Mouse (Mus musculus): Measurements from ENCODE around the gene Bcl2l10. TPM values are rescaled to one million over a fixed set of nuclear protein-coding genes. Genes with fewer than 3 reads are reported as not detected.
"Not testable (repeated sequence)": the region's sequence is repeated elsewhere in the genome, so short reads cannot be mapped to it uniquely, and the experiment has no call there.

Gene Bcl2l10
- total and polyA plus RNA-seq, 2 experiments: not detected

DNA sequence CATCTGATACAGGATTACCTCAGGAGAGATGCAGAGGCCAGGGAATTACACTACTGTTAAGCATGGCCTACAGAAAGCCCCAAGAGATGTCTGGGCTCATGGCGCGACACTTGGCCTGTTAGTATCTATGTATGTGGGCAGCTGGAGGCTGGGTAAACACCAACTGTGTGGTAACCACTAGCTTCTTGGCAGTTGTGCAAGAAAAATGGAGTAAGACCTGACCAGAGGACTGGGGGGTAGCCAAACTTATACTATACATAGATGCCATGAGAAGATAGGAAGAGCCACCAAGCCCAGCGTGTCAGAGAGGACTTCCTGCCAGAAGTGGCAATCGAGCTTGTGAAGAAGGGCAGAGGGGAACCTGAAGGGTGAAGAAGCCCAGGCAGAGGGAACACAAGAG lies 14.6 kb downstream of the Bcl2l10 start:
- WGBS: 77% methylated on average over 4 of the region's 4 CpGs
- no peak overlapping the region for H3K4me3 ChIP-seq (ENCODE audit: insufficient read depth, low read depth, low read length)
- no peak overlapping the region for H3K27ac ChIP-seq (replicated peaks; ENCODE audit: insufficient read depth, low read depth, low read length)
- no peak overlapping the region for H3K9ac ChIP-seq (ENCODE audit: low read depth, low read length)
- no peaks in the 10 kb centered on the region for H3K27me3 ChIP-seq (ENCODE audit: control insufficient read depth, insufficient read depth, low read length)
- DNase-seq (ENCODE audit: extremely low read depth, low read depth, low spot score): no peak
- H3K4me1 ChIP-seq (ENCODE audit: control insufficient read depth, insufficient read depth, low read length): no peaks in the 10 kb centered on the region
- TF ChIP-seq POLR2A (IDR thresholded peaks at IDR 0.05; ENCODE audit: extremely low read depth, insufficient read depth, low read length): no peak
- TF ChIP-seq CTCF (IDR thresholded peaks at IDR 0.05; ENCODE audit: low read depth, low read length): no peak
- H3K79me2 ChIP-seq (ENCODE audit: control insufficient read depth, insufficient read depth, low read length): no peaks in the 10 kb centered on the region
- H3K36me3 ChIP-seq (ENCODE audit: control insufficient read depth, insufficient read depth, low read length): no peaks in the 10 kb centered on the region

- Histone ChIP-seq H3K4me1 (ENCODE audit: control insufficient read depth, insufficient read depth, low read length) (no peaks in the 10 kb centered on the region), H3K4me3 (ENCODE audit: insufficient read depth, low read depth, low read length) (no peak overlapping the region), H3K27me3 (ENCODE audit: control insufficient read depth, insufficient read depth, low read length) (no peaks in the 10 kb centered on the region), H3K9ac (ENCODE audit: low read depth, low read length) (no peak overlapping the region), H3K27ac (replicated peaks; ENCODE audit: insufficient read depth, low read depth, low read length) (no peak overlapping the region), H3K36me3 (ENCODE audit: control insufficient read depth, insufficient read depth, low read length) (no peaks in the 10 kb centered on the region), H3K79me2 (ENCODE audit: control insufficient read depth, insufficient read depth, low read length) (no peaks in the 10 kb centered on the region)
- 82% methylated on average over 5 of the region's 5 CpGs for whole genome bisulfite sequencing
- TF ChIP-seq CTCF (IDR thresholded peaks at IDR 0.05; ENCODE audit: low read depth, low read length): no peak
- TF ChIP-seq POLR2A (IDR thresholded peaks at IDR 0.05; ENCODE audit: extremely low read depth, insufficient read depth, low read length): no peak
- no peak for DNase-seq (ENCODE audit: extremely low read depth, low read depth, low spot score)
These were observed 15.4 kb downstream of the Bcl2l10 start for GRCm38 (mm10) chr9:75363001-75363400.

- H3K36me3 ChIP-seq (ENCODE audit: control insufficient read depth, insufficient read depth, low read length); H3K27me3 ChIP-seq (ENCODE audit: control insufficient read depth, insufficient read depth, low read length); H3K79me2 ChIP-seq (ENCODE audit: control insufficient read depth, insufficient read depth, low read length); DNase-seq (ENCODE audit: extremely low read depth, low read depth, low spot score); H3K4me3 ChIP-seq (ENCODE audit: insufficient read depth, low read depth, low read length); H3K27ac ChIP-seq (replicated peaks; ENCODE audit: insufficient read depth, low read depth, low read length); H3K9ac ChIP-seq (ENCODE audit: low read depth, low read length); H3K4me1 ChIP-seq (ENCODE audit: control insufficient read depth, insufficient read depth, low read length): not testable (repeated sequence)
- 87% methylated on average over 7 of the region's 7 CpGs for WGBS
These were observed 16.1 kb downstream of the Bcl2l10 start for GRCm38 (mm10) chr9:75363702-75364101.

GRCm38 (mm10) chr9:75365195-75365594 lies 17.6 kb downstream of the Bcl2l10 start:
- DNase-seq (ENCODE audit: extremely low read depth, low read depth, low spot score): no peak
- TF ChIP-seq POLR2A (IDR thresholded peaks at IDR 0.05; ENCODE audit: extremely low read depth, insufficient read depth, low read length) (no peak), CTCF (IDR thresholded peaks at IDR 0.05; ENCODE audit: low read depth, low read length) (no peak)
- Histone ChIP-seq H3K4me1 (ENCODE audit: control insufficient read depth, insufficient read depth, low read length) (no peaks in the 10 kb centered on the region), H3K4me3 (ENCODE audit: insufficient read depth, low read depth, low read length) (no peak overlapping the region), H3K27me3 (ENCODE audit: control insufficient read depth, insufficient read depth, low read length) (no peaks in the 10 kb centered on the region), H3K36me3 (ENCODE audit: control insufficient read depth, insufficient read depth, low read length) (no peaks in the 10 kb centered on the region), H3K9ac (ENCODE audit: low read depth, low read length) (no peak overlapping the region), H3K79me2 (ENCODE audit: control insufficient read depth, insufficient read depth, low read length) (no peaks in the 10 kb centered on the region), H3K27ac (replicated peaks; ENCODE audit: insufficient read depth, low read depth, low read length) (no peak overlapping the region)
- 80% methylated on average over 4 of the region's 4 CpGs for WGBS

DNA sequence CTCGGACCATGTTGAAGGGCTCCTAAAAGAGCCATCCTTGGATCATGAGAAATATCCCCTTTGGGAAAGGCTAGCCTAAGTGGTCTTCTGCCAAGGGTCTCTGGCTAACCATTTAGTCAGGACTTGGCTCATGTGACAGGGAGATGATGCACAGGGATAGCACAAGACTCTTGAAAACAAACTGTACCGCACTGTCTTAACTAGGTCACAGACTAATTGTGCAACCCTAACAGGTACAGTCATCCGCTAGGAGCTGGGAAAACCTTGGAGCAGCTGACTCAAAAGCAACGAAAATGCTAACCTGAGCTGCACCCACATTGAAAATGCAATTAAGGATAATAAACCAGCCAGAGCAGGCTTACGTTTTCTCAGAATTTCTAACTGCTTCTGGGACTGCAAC lies 18.6 kb downstream of the Bcl2l10 start:
- DNase-seq (ENCODE audit: extremely low read depth, low read depth, low spot score): peak; percentile 27
- Histone ChIP-seq H3K36me3 (ENCODE audit: control insufficient read depth, insufficient read depth, low read length) (no peaks in the 10 kb centered on the region), H3K27ac (replicated peaks; ENCODE audit: insufficient read depth, low read depth, low read length) (no peak overlapping the region), H3K4me1 (ENCODE audit: control insufficient read depth, insufficient read depth, low read length) (no peaks in the 10 kb centered on the region), H3K9ac (ENCODE audit: low read depth, low read length) (no peak overlapping the region), H3K4me3 (ENCODE audit: insufficient read depth, low read depth, low read length) (no peak overlapping the region), H3K27me3 (ENCODE audit: control insufficient read depth, insufficient read depth, low read length) (no peaks in the 10 kb centered on the region), H3K79me2 (ENCODE audit: control insufficient read depth, insufficient read depth, low read length) (no peaks in the 10 kb centered on the region)
- no peak for TF ChIP-seq POLR2A (IDR thresholded peaks at IDR 0.05; ENCODE audit: extremely low read depth, insufficient read depth, low read length)
- no peak for TF ChIP-seq CTCF (IDR thresholded peaks at IDR 0.05; ENCODE audit: low read depth, low read length)
- WGBS: 49% methylated on average over 5 of the region's 5 CpGs

DNA sequence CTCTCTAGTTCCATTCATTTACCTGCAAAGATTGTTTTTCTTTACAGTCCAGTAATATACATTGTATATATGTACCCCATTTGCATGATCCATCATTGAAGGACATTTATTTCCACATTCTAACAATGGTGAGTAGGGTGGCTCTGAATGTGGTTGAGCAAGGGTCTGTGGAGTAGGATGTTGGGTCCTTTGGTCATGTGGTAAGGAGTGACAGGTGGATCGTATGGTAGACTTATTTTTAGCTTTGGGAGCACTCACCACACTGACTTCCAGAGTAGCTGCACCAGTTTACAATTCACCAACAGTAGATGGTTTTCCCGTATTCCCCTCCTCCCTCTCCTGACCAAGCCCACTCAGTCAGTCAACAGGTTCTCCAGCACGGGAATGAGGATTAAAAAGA lies 21.2 kb downstream of the Bcl2l10 start:
- H3K79me2 ChIP-seq (ENCODE audit: control insufficient read depth, insufficient read depth, low read length): no peaks in the 10 kb centered on the region
- no peaks in the 10 kb centered on the region for H3K4me1 ChIP-seq (ENCODE audit: control insufficient read depth, insufficient read depth, low read length)
- H3K9ac ChIP-seq (ENCODE audit: low read depth, low read length): no peak overlapping the region
- 79% methylated on average over 3 of the region's 3 CpGs for WGBS
- TF ChIP-seq POLR2A (IDR thresholded peaks at IDR 0.05; ENCODE audit: extremely low read depth, insufficient read depth, low read length) (no peak), CTCF (IDR thresholded peaks at IDR 0.05; ENCODE audit: low read depth, low read length) (no peak)
- no peak overlapping the region for H3K4me3 ChIP-seq (ENCODE audit: insufficient read depth, low read depth, low read length)
- H3K27me3 ChIP-seq (ENCODE audit: control insufficient read depth, insufficient read depth, low read length): no peaks in the 10 kb centered on the region
- no peak overlapping the region for H3K27ac ChIP-seq (replicated peaks; ENCODE audit: insufficient read depth, low read depth, low read length)
- H3K36me3 ChIP-seq (ENCODE audit: control insufficient read depth, insufficient read depth, low read length): no peaks in the 10 kb centered on the region
- no peak for DNase-seq (ENCODE audit: extremely low read depth, low read depth, low spot score)

Measured in liver, adult 2 months (tissue).